Mouse (Mus musculus) ovary, postnatal 36 days (tissue): ENCODE measurements at regions not wholly inside any gene's neighbourhood (a gene's known extent, or its start where the extent isn't known, plus 50 kb on each side); places are given as distances from the start of the nearest gene placed in this dataset.

Experiments used
- DNase-seq: peaks from one replicate; pipeline ENCODE4 v3.0.0; 2022; ENCODE audit warnings: low spot score, mixed read lengths

- no peak for DNase-seq
Observed at GRCm38 (mm10) chr2:34111286-34111685, 223.5 kb upstream of the Mvb12b start.

GRCm38 (mm10) chr2:34110582-34110981 is 222.8 kb upstream of the Mvb12b start:
- no peak for DNase-seq

- DNase-seq = no peak
Observed at GRCm38 (mm10) chr2:34107566-34108303, 220.0 kb upstream of the Mvb12b start.

- no peak for DNase-seq
Observed at GRCm38 (mm10) chr2:34106837-34107565, 219.3 kb upstream of the Mvb12b start.

GRCm38 (mm10) chr2:34106245-34106644 is 218.5 kb upstream of the Mvb12b start:
- DNase-seq = no peak

- DNase-seq = no peak
Observed at GRCm38 (mm10) chr2:34105271-34106051, 217.7 kb upstream of the Mvb12b start.

- no peak for DNase-seq
Observed at GRCm38 (mm10) chr2:34098004-34098547, 210.3 kb upstream of the Mvb12b start.

GRCm38 (mm10) chr2:34096561-34096960 is 208.8 kb upstream of the Mvb12b start:
- DNase-seq = no peak

- DNase-seq = no peak
Observed at GRCm38 (mm10) chr2:34088832-34089231, 201.1 kb upstream of the Mvb12b start.

GRCm38 (mm10) chr2:34086130-34086529 is 198.4 kb upstream of the Mvb12b start:
- DNase-seq = no peak

- DNase-seq = no peak
Observed at GRCm38 (mm10) chr2:34084513-34084912, 196.8 kb upstream of the Mvb12b start.

- no peak for DNase-seq
Observed at GRCm38 (mm10) chr2:34082486-34082885, 194.7 kb upstream of the Mvb12b start.

GRCm38 (mm10) chr2:34080176-34080575 is 192.4 kb upstream of the Mvb12b start:
- DNase-seq = no peak

- DNase-seq = no peak
Observed at GRCm38 (mm10) chr2:34079282-34079681, 191.5 kb upstream of the Mvb12b start.

- no peak for DNase-seq
Observed at GRCm38 (mm10) chr2:34078875-34079262, 191.1 kb upstream of the Mvb12b start.

GRCm38 (mm10) chr2:34078248-34078874 is 190.6 kb upstream of the Mvb12b start:
- DNase-seq = no peak

GRCm38 (mm10) chr2:34076346-34076745 is 188.6 kb upstream of the Mvb12b start:
- no peak for DNase-seq

GRCm38 (mm10) chr2:34074066-34074465 is 186.3 kb upstream of the Mvb12b start:
- no peak for DNase-seq

- DNase-seq = no peak
Observed at GRCm38 (mm10) chr2:34065592-34065991, 177.8 kb upstream of the Mvb12b start.

GRCm38 (mm10) chr2:34065090-34065489 is 177.3 kb upstream of the Mvb12b start:
- DNase-seq = peak; percentile 49

- no peak for DNase-seq
Observed at GRCm38 (mm10) chr2:34056552-34056951, 168.8 kb upstream of the Mvb12b start.

- DNase-seq = no peak
Observed at GRCm38 (mm10) chr2:34043064-34043463, 155.3 kb upstream of the Mvb12b start.
